Mouse (Mus musculus): ENCODE data around the gene Gnl1. TPM values are rescaled to one million over a fixed set of nuclear protein-coding genes. Genes with fewer than 3 reads are reported as not detected.

Gene Gnl1
- 9.6 and 12.7 TPM in 2 replicates for polyA plus RNA-seq (2012; rRNA removed)

DNA sequence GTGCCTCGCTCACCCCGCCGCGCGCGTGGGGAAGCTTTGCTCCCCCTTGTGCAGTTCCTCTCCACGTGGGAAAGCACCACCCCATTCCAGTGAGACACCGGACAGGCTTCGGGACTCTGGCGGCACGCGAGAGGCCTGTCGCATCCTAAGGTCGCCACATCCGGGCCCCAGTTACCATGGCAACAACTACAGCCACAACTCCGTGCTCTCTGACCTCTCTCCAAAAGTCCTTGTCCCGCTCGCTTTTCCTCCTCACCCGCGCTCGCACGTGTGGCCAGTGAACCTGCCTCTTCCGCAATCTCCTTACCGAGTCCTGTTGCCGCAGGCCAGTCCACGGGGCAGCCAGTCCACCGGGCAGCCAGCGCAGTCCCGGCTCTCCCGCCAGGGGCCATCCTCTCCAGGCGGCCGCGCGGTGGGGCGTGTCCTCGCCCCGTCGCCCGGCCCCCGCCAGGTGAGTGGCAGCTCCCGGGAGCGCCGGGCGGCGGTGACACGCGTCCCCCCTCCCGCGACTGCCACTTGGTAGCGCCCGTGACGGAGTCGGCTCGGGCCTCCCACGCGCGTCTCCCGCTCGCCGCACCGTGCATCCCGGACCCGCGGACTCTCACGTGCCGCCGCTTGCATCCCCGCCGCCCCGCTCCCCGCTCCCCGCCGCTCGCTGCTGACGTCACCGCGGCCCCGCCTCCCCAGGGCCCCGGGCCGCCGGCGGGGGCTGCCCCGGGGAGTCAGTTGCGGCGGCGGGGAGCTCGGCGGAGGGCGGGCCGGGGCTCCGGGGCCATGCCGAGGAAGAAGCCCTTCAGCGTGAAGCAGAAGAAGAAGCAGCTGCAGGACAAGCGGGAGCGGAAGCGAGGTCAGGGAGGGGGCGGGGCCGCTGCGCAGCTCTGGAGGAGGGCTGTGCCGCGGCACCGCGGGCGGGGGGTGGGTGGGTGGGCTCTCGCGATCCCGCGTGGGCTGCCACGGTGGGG is at the start of gene Gnl1, which contains the start of gene Prr3:
Gene Gnl1, plus strand, starts transcription at position 451 of the 962 bp plus-strand sequence.
Gene Prr3, minus strand, starts transcription at position 836 of the 962 bp plus-strand sequence.

DNA sequence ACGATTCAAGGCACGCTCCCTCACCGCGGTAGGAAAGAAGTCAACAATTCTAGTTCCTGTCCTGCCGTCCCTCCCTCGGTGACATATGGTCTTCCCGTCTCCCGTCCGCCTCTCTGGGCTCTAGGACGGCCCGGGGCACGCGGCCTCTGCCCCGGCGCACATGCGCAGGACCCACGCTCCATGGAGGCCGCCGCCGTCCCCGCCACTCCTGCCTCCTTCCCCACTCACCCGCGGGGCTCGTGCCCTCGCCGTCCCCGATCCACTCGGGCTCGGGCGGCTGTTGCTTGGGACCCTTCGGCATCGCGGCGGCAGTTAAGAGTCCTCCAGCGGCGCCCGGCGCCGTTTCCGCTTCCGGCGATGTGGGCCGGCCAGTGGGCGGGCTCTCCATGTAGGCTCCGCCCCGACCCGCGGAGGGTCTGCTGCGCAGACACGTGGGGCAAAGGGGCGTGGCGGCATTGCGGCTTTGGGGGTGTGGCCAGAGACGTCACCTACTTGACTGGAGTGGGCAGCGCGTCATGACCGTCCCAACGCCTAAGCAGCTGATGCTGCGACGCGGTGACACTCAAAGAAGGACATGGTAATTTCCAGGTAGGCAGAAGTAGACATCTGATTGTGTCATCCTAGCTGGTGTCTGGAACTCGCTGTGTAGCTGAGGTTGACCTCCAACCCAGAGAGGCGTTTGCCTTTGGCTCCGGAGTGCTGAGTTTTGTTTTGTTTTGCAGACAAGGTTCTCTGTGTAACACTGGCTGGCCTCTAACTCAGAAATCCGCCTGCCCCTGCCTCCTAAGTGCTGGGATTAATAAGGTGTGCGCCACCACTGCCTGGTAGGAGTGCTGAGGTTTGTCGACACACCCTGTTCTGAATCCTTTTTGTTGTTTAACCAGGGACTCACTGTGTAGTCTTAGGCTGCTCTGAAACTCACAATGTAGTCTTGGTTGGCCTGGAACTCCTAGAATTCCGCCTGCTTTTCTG is 9.9 kb upstream of the Gnl1 start, which contains the start of gene Abcf1:
Gene Abcf1, minus strand, starts transcription at position 344 of the 972 bp plus-strand sequence.

DNA sequence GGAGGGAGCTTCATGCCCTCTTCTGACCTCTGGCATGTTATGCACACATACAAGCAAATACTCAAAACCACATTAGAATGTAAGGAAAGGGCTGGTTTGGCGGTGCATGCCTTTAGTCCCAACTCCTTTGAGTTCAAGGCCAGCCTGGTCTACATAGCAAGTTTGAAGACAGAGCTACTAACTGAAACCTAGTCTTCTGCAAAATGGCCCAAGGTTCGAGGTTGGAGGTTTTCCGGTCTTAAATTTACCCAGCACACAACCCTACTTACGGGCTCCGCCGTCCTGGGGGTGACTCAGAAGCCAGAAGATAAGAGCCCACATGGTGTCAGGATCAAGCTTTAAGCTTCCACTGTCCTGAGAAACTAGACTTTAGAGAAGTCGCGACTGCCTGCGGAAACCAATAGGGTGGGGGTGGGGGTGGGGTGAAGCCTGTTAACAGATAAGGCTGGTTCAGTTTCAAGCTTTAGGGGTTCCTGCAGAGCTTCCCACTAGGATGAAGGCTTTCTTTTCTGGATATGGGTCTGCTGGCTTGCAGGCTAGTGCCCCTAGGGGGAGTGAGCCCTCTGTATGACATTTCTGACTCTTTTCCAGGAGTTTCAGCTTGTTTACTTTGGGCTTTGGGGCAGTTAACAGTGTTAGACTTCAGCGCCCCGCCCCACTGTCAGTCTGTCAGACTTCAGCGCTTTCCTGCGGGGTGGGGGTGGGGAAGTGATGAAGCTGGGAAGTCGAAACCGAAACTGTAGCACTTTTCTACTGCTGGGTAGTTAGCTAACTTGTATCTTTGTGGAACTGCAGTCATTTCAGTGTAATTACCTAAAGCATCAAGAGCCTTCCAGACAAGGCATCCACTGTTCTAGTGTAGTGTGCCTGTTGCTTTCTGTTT is 40.8 kb downstream of the Gnl1 start, which contains the start of gene H2-T24:
Gene H2-T24, minus strand, starts transcription at position 370 of the 883 bp plus-strand sequence.

DNA sequence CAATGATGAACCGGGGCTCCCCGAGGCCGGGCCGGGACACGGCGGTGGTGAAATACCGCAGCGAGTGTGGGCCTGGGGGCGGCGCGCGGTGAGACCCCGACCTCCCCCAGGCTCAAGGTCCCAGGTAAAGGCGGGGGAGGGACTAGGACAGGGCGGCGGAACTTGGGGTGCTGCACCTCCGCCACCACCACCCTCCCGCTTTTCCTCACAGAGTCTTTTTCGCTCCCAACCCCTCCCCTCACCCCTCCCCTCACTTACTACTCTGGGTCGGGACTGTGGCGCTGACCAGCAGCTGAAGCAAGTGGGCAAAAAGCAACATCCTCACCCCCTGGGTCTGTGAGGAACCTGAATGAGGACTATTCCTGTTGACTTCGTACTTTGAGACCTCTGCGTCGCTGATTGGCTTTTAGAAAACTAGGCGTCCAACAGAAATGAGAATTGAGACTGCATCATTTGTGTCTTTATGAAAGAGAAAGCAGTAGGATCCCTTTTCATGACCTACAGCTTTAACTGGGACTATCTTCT is 52.8 kb downstream of the Gnl1 start, which contains the start of gene H2-T23:
Gene H2-T23, minus strand, starts transcription at position 505 of the 525 bp plus-strand sequence.

Other genes starting within 250 kb of the Gnl1 start
- 23.9 and 30.3 TPM in 2 replicates for gene Ier3, start 158.2 kb upstream of the Gnl1 start, polyA plus RNA-seq (2012; rRNA removed)
- 22.0 and 23.0 TPM in 2 replicates for gene Flot1, start 156.6 kb upstream of the Gnl1 start, polyA plus RNA-seq (2012; rRNA removed)
- 102 and 111 TPM in 2 replicates for gene Tubb5, start 141.5 kb upstream of the Gnl1 start, polyA plus RNA-seq (2012; rRNA removed)
- gene Mdc1, start 138.3 kb upstream of the Gnl1 start, polyA plus RNA-seq (2012; rRNA removed) = 1.1 and 2.2 TPM in 2 replicates
- gene Nrm, start 118.5 kb upstream of the Gnl1 start, polyA plus RNA-seq (2012; rRNA removed) = 9.1 and 10.5 TPM in 2 replicates
- gene Ppp1r18, start 114.3 kb upstream of the Gnl1 start, polyA plus RNA-seq (2012; rRNA removed) = 12.3 and 16.8 TPM in 2 replicates
- 20.6 and 21.0 TPM in 2 replicates for gene Dhx16, start 100.0 kb upstream of the Gnl1 start, polyA plus RNA-seq (2012; rRNA removed)
- gene 2310061I04Rik, start 82.4 kb upstream of the Gnl1 start, polyA plus RNA-seq (2012; rRNA removed) = 53.9 and 85.6 TPM in 2 replicates
- gene Atat1, start 69.8 kb upstream of the Gnl1 start, polyA plus RNA-seq (2012; rRNA removed) = 22.6 and 22.8 TPM in 2 replicates
- gene Mrps18b, start 63.5 kb upstream of the Gnl1 start, polyA plus RNA-seq (2012; rRNA removed) = 38.4 and 50.2 TPM in 2 replicates
- 13.8 and 14.0 TPM in 2 replicates for gene Ppp1r10, start 63.4 kb upstream of the Gnl1 start, polyA plus RNA-seq (2012; rRNA removed)
- gene Abcf1, start 10.1 kb upstream of the Gnl1 start, polyA plus RNA-seq (2012; rRNA removed) = 39.1 and 41.5 TPM in 2 replicates
- gene Prr3, start 385 bp downstream of the Gnl1 start, polyA plus RNA-seq (2012; rRNA removed) = 6.3 and 6.9 TPM in 2 replicates
- 0.18 and 0.83 TPM in 2 replicates for gene H2-T24, start 40.7 kb downstream of the Gnl1 start, polyA plus RNA-seq (2012; rRNA removed)
- gene H2-T23, start 53.0 kb downstream of the Gnl1 start, polyA plus RNA-seq (2012; rRNA removed) = 60.2 and 70.8 TPM in 2 replicates
- gene H2-T22, start 62.9 kb downstream of the Gnl1 start, polyA plus RNA-seq (2012; rRNA removed) = 13.8 and 15.3 TPM in 2 replicates
- gene Gm6034, start 63.1 kb downstream of the Gnl1 start, polyA plus RNA-seq (2012; rRNA removed) = 0.05 and 0.11 TPM in 2 replicates
- gene Gm11127, start 78.5 kb downstream of the Gnl1 start, polyA plus RNA-seq (2012; rRNA removed) = 0.05 TPM in 1 of 2 replicates, not detected in the other
- 0.12 TPM in 1 of 2 replicates, not detected in the other for gene Gm19684, start 141.8 kb downstream of the Gnl1 start, polyA plus RNA-seq (2012; rRNA removed)
- gene Gm7030, start 149.6 kb downstream of the Gnl1 start, polyA plus RNA-seq (2012; rRNA removed) = not detected in 2 replicates
- 0.17 and 0.55 TPM in 2 replicates for gene Gm8909, start 188.7 kb downstream of the Gnl1 start, polyA plus RNA-seq (2012; rRNA removed)
- not detected in 2 replicates for gene H2-T3, start 210.4 kb downstream of the Gnl1 start, polyA plus RNA-seq (2012; rRNA removed)